Mouse (Mus musculus) ovary, adult 18-20 months (tissue): ENCODE data around the gene Themis.

Source experiments
- DNase-seq: peaks from one replicate; pipeline ENCODE4 v3.0.0; 2022; ENCODE audit warnings: low spot score, mixed read lengths

The Themis gene

GRCm38 (mm10) chr10:28805160-28805559, 137.0 kb downstream of the Themis start:
- no peak for DNase-seq

GRCm38 (mm10) chr10:28811928-28812570, 143.9 kb downstream of the Themis start:
- DNase-seq, result no peak

- no peak for DNase-seq
These were observed 144.4 kb downstream of the Themis start for GRCm38 (mm10) chr10:28812571-28812936.

GRCm38 (mm10) chr10:28816160-28816559, 148.0 kb downstream of the Themis start:
- no peak for DNase-seq

GRCm38 (mm10) chr10:28822320-28822719, 154.2 kb downstream of the Themis start:
- no peak for DNase-seq

- no peak for DNase-seq
These were observed 174.4 kb downstream of the Themis start for GRCm38 (mm10) chr10:28842605-28843004.

- no peak for DNase-seq
These were observed 175.9 kb downstream of the Themis start for GRCm38 (mm10) chr10:28843755-28844717.

- no peak for DNase-seq
These were observed 188.0 kb downstream of the Themis start for GRCm38 (mm10) chr10:28856154-28856553.

- DNase-seq, result no peak
These were observed 202.6 kb downstream of the Themis start for GRCm38 (mm10) chr10:28870580-28871354.

GRCm38 (mm10) chr10:28874605-28875004, 206.4 kb downstream of the Themis start:
- DNase-seq, result no peak

- no peak for DNase-seq
These were observed 219.5 kb downstream of the Themis start for GRCm38 (mm10) chr10:28887643-28888042.

- no peak for DNase-seq
These were observed 222.7 kb downstream of the Themis start for GRCm38 (mm10) chr10:28890886-28891285.

GRCm38 (mm10) chr10:28898351-28898750, 230.2 kb downstream of the Themis start:
- DNase-seq, result no peak
